Mouse (Mus musculus) common myeloid progenitor, adult 5-6 weeks (primary cell): Measurements from ENCODE around the gene Emcn. TPM values are rescaled to one million over a fixed set of nuclear protein-coding genes. Genes with fewer than 3 reads are reported as not detected.

Experiments used
- ATAC-seq: replicated peaks from 2 replicates; pipeline ENCODE4 v1.8.0; 2016; ENCODE audit warnings: low read depth, mild to moderate bottlenecking, moderate TSS enrichment, inconsistent platforms; ENCODE audit not compliant: poor library complexity, severe bottlenecking
- total RNA-seq: library from RNA; stranded (forward); fragments of 200-1000, 187-1606 nt; gene quantifications from 2 replicates; pipeline ENCODE4 v1.2.3, GENCODE M21; 2017

Gene Emcn
- total RNA-seq, 1 experiment from 2014 or later = 3.2 TPM

GRCm38 (mm10) chr3:137372854-137373253, 32.0 kb downstream of the Emcn start:
- no peak for ATAC-seq

- no peak for ATAC-seq
These were observed 41.4 kb downstream of the Emcn start for GRCm38 (mm10) chr3:137382311-137382710.

GRCm38 (mm10) chr3:137395588-137395987, 54.7 kb downstream of the Emcn start:
- no peak for ATAC-seq

- no peak for ATAC-seq
These were observed 74.7 kb downstream of the Emcn start for GRCm38 (mm10) chr3:137415451-137416086.

GRCm38 (mm10) chr3:137418636-137419035, 77.8 kb downstream of the Emcn start:
- no peak; the same call in 1 of the 2 replicates for ATAC-seq

GRCm38 (mm10) chr3:137429516-137429915, 88.6 kb downstream of the Emcn start:
- ATAC-seq = no peak

GRCm38 (mm10) chr3:137464902-137465629, 124.2 kb downstream of the Emcn start:
- ATAC-seq = no peak

GRCm38 (mm10) chr3:137465953-137466352, 125.1 kb downstream of the Emcn start:
- no peak for ATAC-seq

GRCm38 (mm10) chr3:137466766-137467165, 125.9 kb downstream of the Emcn start:
- no peak for ATAC-seq

GRCm38 (mm10) chr3:137467386-137467785, 126.5 kb downstream of the Emcn start:
- no peak for ATAC-seq

GRCm38 (mm10) chr3:137472145-137472544, 131.3 kb downstream of the Emcn start:
- no peak for ATAC-seq

GRCm38 (mm10) chr3:137479761-137480339, 139.0 kb downstream of the Emcn start:
- ATAC-seq = no peak

- no peak for ATAC-seq
These were observed 140.3 kb downstream of the Emcn start for GRCm38 (mm10) chr3:137481157-137481556.
